Mouse (Mus musculus) liver, adult 2 months (tissue): ENCODE measurements around the gene Hpd. TPM values are rescaled to one million over a fixed set of nuclear protein-coding genes. Genes with fewer than 3 reads are reported as not detected.

Experiments used
- DNase-seq: peaks from one replicate; pipeline ENCODE4 v3.0.0-alpha.2; 2011; ENCODE audit warnings: low read depth, low spot score; ENCODE audit errors: extremely low read depth
- H3K27ac ChIP-seq: fragments of 200-500 bp; replicated peaks from 2 replicates; pipeline ENCODE4 v1.5.1; 2012; ENCODE audit warnings: low read depth, mild to moderate bottlenecking, control low read depth, inconsistent platforms, low read length; ENCODE audit not compliant: insufficient read depth
- H3K27me3 ChIP-seq: fragments of 200-500 bp; 2 replicates; pipeline ENCODE4 v1.6.1; 2012; ENCODE audit warnings: mild to moderate bottlenecking, moderate library complexity, low read length, inconsistent platforms; ENCODE audit not compliant: control insufficient read depth, insufficient read depth
- H3K36me3 ChIP-seq: fragments of 200-500 bp; 2 replicates; pipeline ENCODE4 v1.6.1; 2012; ENCODE audit warnings: low read length, inconsistent platforms; ENCODE audit not compliant: control insufficient read depth, insufficient read depth
- H3K4me1 ChIP-seq: fragments of 200-500 bp; 2 replicates; pipeline ENCODE4 v1.6.1; 2011; ENCODE audit warnings: low read length; ENCODE audit not compliant: control insufficient read depth, insufficient read depth
- H3K4me3 ChIP-seq: fragments of 200-500 bp; 2 replicates; pipeline ENCODE4 v1.5.1; 2011; ENCODE audit warnings: low read depth, mild to moderate bottlenecking, control low read depth, low read length, moderate library complexity; ENCODE audit not compliant: insufficient read depth
- H3K79me2 ChIP-seq: fragments of 200-500 bp; 2 replicates; pipeline ENCODE4 v1.6.1; 2012; ENCODE audit warnings: inconsistent platforms, mild to moderate bottlenecking, low read length, moderate library complexity; ENCODE audit not compliant: control insufficient read depth, insufficient read depth
- H3K9ac ChIP-seq: fragments of 200-500 bp; 2 replicates; pipeline ENCODE4 v1.6.1; 2012; ENCODE audit warnings: low read depth, mild to moderate bottlenecking, control low read depth, inconsistent platforms, low read length
- CTCF ChIP-seq: fragments of 200-500 bp; IDR thresholded peaks from 2 replicates; pipeline ENCODE4 v1.5.1; 2011; ENCODE audit warnings: low read depth, low read length, control low read depth
- POLR2A ChIP-seq: fragments of 200-500 bp; IDR thresholded peaks from 2 replicates; pipeline ENCODE4 v1.6.1; 2011; ENCODE audit warnings: low read length, control low read depth; ENCODE audit not compliant: insufficient read depth; ENCODE audit errors: extremely low read depth
- WGBS: fragments of 180-500 bp; shearing (Covaris S2); methylation state at CpG from one replicate; pipeline ENCODE4 v1.1.7; 2018; 5-methylcytosine and 5-hydroxymethylcytosine counted together
- polyA plus RNA-seq: library from polyadenylated mRNA; depleted of rRNA; stranded (reverse); fragments of >200 nt; gene quantifications from 2 replicates; pipeline ENCODE4 v1.2.3, GENCODE M21; 2012
- total RNA-seq: library from RNA; depleted of rRNA; stranded (reverse); fragments of >200 nt; gene quantifications from 2 replicates; pipeline ENCODE4 v1.2.3, GENCODE M21; 2014

Gene Hpd
- total and polyA plus RNA-seq, 2 experiments = 3,656 to 3,813 TPM

GRCm38 (mm10) chr5:123130814-123131148 lies 51.7 kb downstream of the Hpd start:
- Histone ChIP-seq H3K79me2 (no peaks in the 10 kb centered on the region), H3K36me3 (peaks cover 6% of the 10 kb centered on the region; the same call in 1 of the 2 replicates), H3K4me1 (peaks cover 15% of the 10 kb centered on the region), H3K9ac (no peak overlapping the region), H3K27me3 (no peaks in the 10 kb centered on the region), H3K27ac (no peak overlapping the region), H3K4me3 (no peak overlapping the region)
- TF ChIP-seq CTCF (no peak), POLR2A (no peak)
- DNase-seq = no peak
- WGBS = 90% methylated on average over 5 of the region's 5 CpGs

GRCm38 (mm10) chr5:123130030-123130813 lies 52.3 kb downstream of the Hpd start:
- no peaks in the 10 kb centered on the region for H3K27me3 ChIP-seq
- H3K4me1 ChIP-seq = peaks cover 14% of the 10 kb centered on the region
- H3K4me3 ChIP-seq = no peak overlapping the region
- no peaks in the 10 kb centered on the region for H3K79me2 ChIP-seq
- 96% methylated on average over 9 of the region's 9 CpGs for WGBS
- no peak overlapping the region for H3K9ac ChIP-seq
- no peak overlapping the region for H3K27ac ChIP-seq
- DNase-seq = no peak
- H3K36me3 ChIP-seq = peaks cover 6% of the 10 kb centered on the region; the same call in 1 of the 2 replicates
- no peak for TF ChIP-seq POLR2A
- TF ChIP-seq CTCF = no peak

GRCm38 (mm10) chr5:123129170-123129757 lies 53.3 kb downstream of the Hpd start:
- H3K4me3 ChIP-seq = no peak overlapping the region
- H3K4me1 ChIP-seq = peaks cover 6% of the 10 kb centered on the region
- H3K36me3 ChIP-seq = peaks cover 6% of the 10 kb centered on the region; the same call in 1 of the 2 replicates
- WGBS = 90% methylated on average over 10 of the region's 10 CpGs
- no peak overlapping the region for H3K27ac ChIP-seq
- H3K9ac ChIP-seq = no peak overlapping the region
- H3K27me3 ChIP-seq = no peaks in the 10 kb centered on the region
- H3K79me2 ChIP-seq = no peaks in the 10 kb centered on the region
- no peak for DNase-seq
- TF ChIP-seq CTCF (no peak), POLR2A (no peak)

GRCm38 (mm10) chr5:123128426-123129169 lies 53.9 kb downstream of the Hpd start:
- 74% methylated on average over 10 of the region's 10 CpGs for WGBS
- Histone ChIP-seq H3K9ac (0 out of 2 replicates have a peak overlapping the region, but pooled peaks have one; percentile 8), H3K79me2 (no peaks in the 10 kb centered on the region), H3K27me3 (no peaks in the 10 kb centered on the region), H3K4me1 (peaks cover 1% of the 10 kb centered on the region; the same call in 1 of the 2 replicates), H3K4me3 (no peak overlapping the region), H3K27ac (no peak overlapping the region), H3K36me3 (peaks cover 1% of the 10 kb centered on the region; the same call in 1 of the 2 replicates)
- TF ChIP-seq CTCF = no peak
- no peak for TF ChIP-seq POLR2A
- DNase-seq = peak; percentile 20

- Histone ChIP-seq H3K4me3 (no peak overlapping the region), H3K79me2 (no peaks in the 10 kb centered on the region), H3K4me1 (no peaks in the 10 kb centered on the region), H3K9ac (no peak overlapping the region), H3K27me3 (no peaks in the 10 kb centered on the region), H3K36me3 (no peaks in the 10 kb centered on the region), H3K27ac (no peak overlapping the region)
- DNase-seq = no peak
- no peak for TF ChIP-seq CTCF
- TF ChIP-seq POLR2A = no peak
- 92% methylated on average over 6 of the region's 6 CpGs for WGBS
Observed at GRCm38 (mm10) chr5:123127031-123127430, 55.5 kb downstream of the Hpd start.
